Mouse (Mus musculus) bone marrow macrophage, adult 2 months (primary cell): ENCODE data around the gene Dst. TPM values are rescaled to one million over a fixed set of nuclear protein-coding genes. Genes with fewer than 3 reads are reported as not detected.

Source experiments
- H3K27ac ChIP-seq: 2 replicates; pipeline ENCODE4 v1.5.1; 2012; ENCODE audit warnings: low read depth, low read length; ENCODE audit not compliant: insufficient read depth
- H3K4me1 ChIP-seq: 2 replicates; pipeline ENCODE4 v1.6.1; 2012; ENCODE audit warnings: low read length; ENCODE audit not compliant: control insufficient read depth, insufficient read depth
- H3K4me3 ChIP-seq: 2 replicates; pipeline ENCODE4 v1.5.1; 2012; ENCODE audit warnings: mild to moderate bottlenecking, low read length, moderate library complexity; ENCODE audit not compliant: insufficient read depth
- CTCF ChIP-seq: IDR thresholded peaks from 2 replicates; pipeline ENCODE4 v1.5.1; 2012; ENCODE audit warnings: low read depth, mild to moderate bottlenecking, low read length, moderate library complexity
- POLR2A ChIP-seq: IDR thresholded peaks from 2 replicates; pipeline ENCODE4 v1.6.1; 2012; ENCODE audit warnings: mild to moderate bottlenecking, low read depth, low read length, borderline replicate concordance
- polyA plus RNA-seq: library from polyadenylated mRNA; stranded (reverse); fragments of >200 nt; gene quantifications from 2 replicates; pipeline ENCODE4 v1.2.4, GENCODE M21; 2012; ENCODE audit not compliant: missing spikeins, insufficient read depth, insufficient read length

Dst gene
- polyA plus RNA-seq, 1 experiment = 8.5 TPM

- TF ChIP-seq CTCF (no peak), POLR2A (no peak)
- H3K4me1 ChIP-seq = peaks cover 16% of the 10 kb centered on the region
- no peak overlapping the region for H3K27ac ChIP-seq
- H3K4me3 ChIP-seq = no peak overlapping the region
Measured at GRCm38 (mm10) chr1:34033052-34033451, 125.0 kb downstream of the Dst start.

DNA sequence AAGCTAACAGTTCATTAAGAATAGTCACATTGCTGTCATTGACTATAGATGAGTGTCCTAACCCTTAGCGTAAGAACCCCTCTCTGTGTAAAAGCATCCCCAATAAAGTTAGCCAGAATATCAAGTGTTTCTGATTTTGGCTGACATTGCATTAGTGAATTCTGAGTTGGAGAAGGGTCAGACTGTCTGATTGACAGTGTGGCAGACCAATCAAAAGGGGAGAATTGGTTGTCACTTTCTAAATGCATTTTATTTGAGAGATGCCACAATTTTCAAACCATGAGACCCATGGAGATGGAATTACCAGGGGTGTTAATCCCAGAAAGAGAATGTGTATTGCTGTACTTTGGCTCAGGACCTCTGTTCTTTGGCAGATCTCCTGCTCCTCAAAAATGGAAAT lies 125.5 kb downstream of the Dst start:
- no peak overlapping the region for H3K27ac ChIP-seq
- H3K4me3 ChIP-seq = no peak overlapping the region
- peaks cover 12% of the 10 kb centered on the region for H3K4me1 ChIP-seq
- TF ChIP-seq CTCF = no peak
- no peak for TF ChIP-seq POLR2A

DNA sequence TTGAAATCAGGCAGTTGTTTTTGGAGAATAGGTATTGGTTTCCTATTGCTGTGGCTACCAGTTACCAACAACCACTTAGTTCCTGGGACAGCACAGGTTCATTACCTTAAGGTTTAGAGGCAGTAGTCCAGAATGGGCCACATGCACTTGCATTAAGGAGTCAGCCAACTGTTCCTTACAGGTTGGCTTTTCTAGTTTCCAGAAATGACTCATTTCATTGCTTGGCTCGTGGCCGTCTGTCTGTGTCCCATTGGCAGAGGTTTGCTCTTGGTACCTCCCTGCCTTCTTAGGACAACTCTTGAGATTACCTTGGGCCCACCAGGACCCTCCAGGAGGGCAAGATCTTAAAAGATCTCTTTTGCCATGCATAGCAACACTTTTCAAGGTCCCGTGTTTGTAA lies 125.9 kb downstream of the Dst start:
- Histone ChIP-seq H3K27ac (no peak overlapping the region), H3K4me1 (peaks cover 10% of the 10 kb centered on the region), H3K4me3 (no peak overlapping the region)
- no peak for TF ChIP-seq CTCF
- TF ChIP-seq POLR2A = no peak

GRCm38 (mm10) chr1:34036111-34036510 lies 128.1 kb downstream of the Dst start:
- TF ChIP-seq POLR2A (no peak), CTCF (no peak)

DNA sequence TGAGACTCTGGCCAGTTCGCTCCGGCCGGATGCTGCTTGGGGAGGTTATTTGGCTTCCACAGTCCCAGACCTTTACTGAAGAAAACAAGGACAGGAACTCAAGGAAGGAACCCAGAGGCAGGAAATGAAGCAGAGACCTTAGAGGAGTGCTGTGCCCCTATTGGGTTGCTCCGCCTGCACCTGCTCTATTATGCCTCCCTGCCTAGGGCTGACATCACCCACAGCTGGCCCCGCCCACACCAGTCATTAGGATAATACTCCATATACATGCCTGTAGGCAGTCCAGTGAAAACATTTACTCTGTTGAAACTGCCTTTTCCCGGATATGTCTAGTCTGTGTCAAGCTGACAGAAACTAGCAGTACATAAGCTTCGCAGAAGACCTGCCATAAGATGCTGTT lies 130.5 kb downstream of the Dst start:
- no peak overlapping the region for H3K27ac ChIP-seq
- TF ChIP-seq POLR2A (no peak), CTCF (no peak)

More at GRCm38 (mm10) chr1:34036111-34036510, 128.1 kb downstream of the Dst start:
- H3K27ac ChIP-seq = no peak overlapping the region
- peaks cover 8% of the 10 kb centered on the region for H3K4me1 ChIP-seq
- H3K4me3 ChIP-seq = no peak overlapping the region

GRCm38 (mm10) chr1:34040049-34040448 lies 132.0 kb downstream of the Dst start:
- TF ChIP-seq POLR2A (no peak), CTCF (no peak)
- no peak overlapping the region for H3K4me3 ChIP-seq
- peaks cover 17% of the 10 kb centered on the region for H3K4me1 ChIP-seq
- H3K27ac ChIP-seq = no peak overlapping the region

More for the DNA sequence above, 130.5 kb downstream of the Dst start:
- H3K4me3 ChIP-seq = no peak overlapping the region
- peaks cover 10% of the 10 kb centered on the region for H3K4me1 ChIP-seq

DNA sequence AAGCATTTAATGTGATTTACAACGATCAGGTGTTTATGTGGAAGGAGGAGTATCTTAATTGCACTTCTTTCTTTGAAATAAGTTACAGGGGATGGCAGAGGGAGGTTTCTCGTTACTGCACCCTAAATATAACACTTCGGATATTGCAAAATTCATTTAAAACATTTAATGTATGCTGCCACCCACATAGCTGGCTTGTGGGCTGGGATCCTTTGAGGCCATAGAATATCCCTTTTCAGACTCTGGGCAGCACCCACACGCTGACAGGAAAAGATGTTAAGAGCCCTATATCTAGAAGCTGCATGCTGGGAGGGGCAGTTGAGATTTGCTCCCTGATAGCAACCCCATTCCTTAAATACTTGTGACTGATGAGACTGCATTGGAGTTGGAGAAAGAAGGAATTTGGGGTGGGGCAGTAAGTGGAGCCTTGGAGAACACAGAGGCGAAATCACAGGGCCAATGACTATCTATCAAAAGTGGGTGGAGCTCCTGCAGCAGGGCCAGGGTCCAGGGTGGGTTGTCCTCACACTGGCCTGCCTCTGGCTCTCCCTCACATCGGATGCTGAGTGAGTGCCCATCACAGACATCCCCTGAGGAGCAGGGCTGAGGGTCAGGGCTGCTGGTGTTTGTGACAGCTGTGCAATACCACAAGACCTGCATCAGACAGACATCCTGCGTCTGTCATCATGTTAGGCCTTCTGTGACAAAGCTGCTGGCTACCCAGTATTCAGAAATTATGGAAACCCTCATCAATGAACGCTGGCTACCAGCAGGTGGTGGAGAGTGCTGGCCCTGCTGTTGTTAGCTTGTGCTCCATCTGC lies 133.1 kb downstream of the Dst start:
- H3K27ac ChIP-seq = no peak overlapping the region
- no peak for TF ChIP-seq CTCF
- no peak for TF ChIP-seq POLR2A
- H3K4me1 ChIP-seq = peaks cover 17% of the 10 kb centered on the region
- H3K4me3 ChIP-seq = no peak overlapping the region

DNA sequence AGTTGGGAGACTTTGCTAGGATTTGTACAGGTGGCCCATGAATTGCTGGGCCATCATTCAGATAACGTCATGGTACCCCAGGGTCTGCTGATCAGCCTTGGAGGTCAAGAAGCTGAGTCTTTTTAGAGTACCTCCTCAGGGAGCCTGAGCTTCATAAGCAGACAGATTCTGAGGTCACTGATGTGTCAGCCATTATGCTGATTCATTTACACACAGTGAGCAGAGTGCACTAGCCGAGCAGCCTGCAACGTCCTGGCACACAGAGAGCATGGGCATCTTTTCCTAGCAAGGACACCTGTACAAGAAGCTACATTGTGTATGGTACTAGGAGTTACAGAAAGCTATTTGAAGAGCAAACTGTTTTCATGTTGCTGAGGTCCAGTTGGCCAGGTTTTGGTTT lies 134.3 kb downstream of the Dst start:
- TF ChIP-seq POLR2A = no peak
- TF ChIP-seq CTCF = no peak
- no peak overlapping the region for H3K27ac ChIP-seq
- peaks cover 17% of the 10 kb centered on the region for H3K4me1 ChIP-seq
- H3K4me3 ChIP-seq = no peak overlapping the region

DNA sequence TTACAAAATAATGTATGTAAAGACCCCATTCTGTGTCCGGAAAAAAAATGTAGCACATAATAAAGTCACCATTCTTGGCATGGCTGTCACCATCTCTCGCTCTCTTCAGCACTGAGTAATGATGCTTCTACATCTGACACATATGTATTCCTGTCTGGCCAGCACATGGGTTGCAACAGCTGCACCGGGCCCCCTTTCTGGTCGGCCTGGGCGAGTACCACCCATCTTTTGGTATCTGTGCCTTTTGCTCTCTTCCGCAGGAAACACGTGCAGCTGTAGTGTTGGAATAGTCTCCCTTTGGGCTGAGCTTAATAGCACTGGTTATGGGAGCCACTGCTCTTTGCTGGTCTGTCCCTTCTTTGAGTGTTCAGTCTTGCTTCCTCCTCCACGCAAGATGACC lies 135.3 kb downstream of the Dst start:
- Histone ChIP-seq H3K4me1 (peaks cover 17% of the 10 kb centered on the region), H3K4me3 (no peak overlapping the region), H3K27ac (no peak overlapping the region)
- TF ChIP-seq CTCF (no peak), POLR2A (no peak)

GRCm38 (mm10) chr1:34043836-34044550 lies 136.0 kb downstream of the Dst start:
- Histone ChIP-seq H3K4me3 (no peak overlapping the region), H3K27ac (no peak overlapping the region), H3K4me1 (peaks cover 17% of the 10 kb centered on the region)
- TF ChIP-seq CTCF (no peak), POLR2A (no peak)
